Mouse (Mus musculus): Measurements from ENCODE around the gene Adar. TPM values are rescaled to one million over a fixed set of nuclear protein-coding genes. Genes with fewer than 3 reads are reported as not detected.
"Not testable (repeated sequence)": the region's sequence is repeated elsewhere in the genome, so short reads cannot be mapped to it uniquely, and the experiment has no call there.

Adar gene
- polyA plus RNA-seq, 1 experiment, result 12.5 TPM

GRCm38 (mm10) chr3:89796358-89796757, 81.5 kb downstream of the Adar start:
- no peak overlapping the region for H3ac ChIP-seq (ENCODE audit: control insufficient read depth, insufficient read length)
- H3K27me3 ChIP-seq (ENCODE audit: control insufficient read depth, insufficient read depth, insufficient read length), result no peaks in the 10 kb centered on the region

GRCm38 (mm10) chr3:89798518-89798917, 83.7 kb downstream of the Adar start:
- Histone ChIP-seq H3K79me2 (ENCODE audit: control insufficient read depth, insufficient read depth) (no peaks in the 10 kb centered on the region), H3K36me3 (ENCODE audit: control insufficient read depth, insufficient read depth) (no peaks in the 10 kb centered on the region), H3K4me3 (no peak overlapping the region), H3K4me2 (ENCODE audit: low read depth) (no peak overlapping the region), H3ac (ENCODE audit: control insufficient read depth, insufficient read length) (no peak overlapping the region), H3K27me3 (ENCODE audit: control insufficient read depth, insufficient read depth, insufficient read length) (no peaks in the 10 kb centered on the region)
- TF ChIP-seq SRF (IDR thresholded peaks at IDR 0.05; ENCODE audit: control insufficient read depth, insufficient read length, low read depth) (no peak), MYOD1 (IDR thresholded peaks at IDR 0.05; ENCODE audit: control insufficient read depth in 1 of 3, insufficient read length in 2 of 3, low read depth in 2 of 3) (no peak), REST (IDR thresholded peaks at IDR 0.05; ENCODE audit: insufficient read depth, insufficient read length) (no peak), TCF3 (IDR thresholded peaks at IDR 0.05; ENCODE audit: insufficient read length, low read depth) (no peak), TCF12 (IDR thresholded peaks at IDR 0.05; ENCODE audit: insufficient read depth, poor library complexity, severe bottlenecking) (no peak), E2F4 (IDR thresholded peaks at IDR 0.05; ENCODE audit: insufficient read depth) (no peak), USF1 (IDR thresholded peaks at IDR 0.05; ENCODE audit: low read depth) (no peak), MYOG (IDR thresholded peaks at IDR 0.05; ENCODE audit: control insufficient read depth in 1 of 3, insufficient read depth in 1 of 3, insufficient read length in 2 of 3, low read depth in 2 of 3) (no peak), CEBPB (IDR thresholded peaks at IDR 0.05; ENCODE audit: insufficient read depth, poor library complexity, severe bottlenecking) (no peak), MAX (IDR thresholded peaks at IDR 0.05; ENCODE audit: low read depth) (no peak), POLR2AphosphoS2 (IDR thresholded peaks at IDR 0.05; ENCODE audit: insufficient read length, low read depth) (no peak), POLR2A (IDR thresholded peaks at IDR 0.05; ENCODE audit: insufficient read length, low read depth) (no peak)

More at GRCm38 (mm10) chr3:89796358-89796757, 81.5 kb downstream of the Adar start:
- no peaks in the 10 kb centered on the region for H3K79me2 ChIP-seq (ENCODE audit: control insufficient read depth, insufficient read depth)
- no peaks in the 10 kb centered on the region for H3K36me3 ChIP-seq (ENCODE audit: control insufficient read depth, insufficient read depth)
- peak overlapping the region; percentile 41 for H3K4me2 ChIP-seq (ENCODE audit: low read depth)
- H3K4me3 ChIP-seq, result no peak overlapping the region
- TF ChIP-seq MYOD1 (IDR thresholded peaks at IDR 0.05; ENCODE audit: control insufficient read depth in 1 of 3, insufficient read length in 2 of 3, low read depth in 2 of 3) (peak in 1 of 3 experiments; percentile 31), POLR2AphosphoS2 (IDR thresholded peaks at IDR 0.05; ENCODE audit: insufficient read length, low read depth) (no peak), USF1 (IDR thresholded peaks at IDR 0.05; ENCODE audit: low read depth) (peak; percentile 40), MAX (IDR thresholded peaks at IDR 0.05; ENCODE audit: low read depth) (no peak), MYOG (IDR thresholded peaks at IDR 0.05; ENCODE audit: control insufficient read depth in 1 of 3, insufficient read depth in 1 of 3, insufficient read length in 2 of 3, low read depth in 2 of 3) (peak in 2 of 3 experiments; percentile 22 to 53)

GRCm38 (mm10) chr3:89799476-89799875, 84.7 kb downstream of the Adar start:
- Histone ChIP-seq H3K36me3 (ENCODE audit: control insufficient read depth, insufficient read depth) (no peaks in the 10 kb centered on the region), H3K79me2 (ENCODE audit: control insufficient read depth, insufficient read depth) (no peaks in the 10 kb centered on the region), H3ac (ENCODE audit: control insufficient read depth, insufficient read length) (no peak overlapping the region), H3K4me3 (no peak overlapping the region), H3K4me2 (ENCODE audit: low read depth) (no peak overlapping the region), H3K27me3 (ENCODE audit: control insufficient read depth, insufficient read depth, insufficient read length) (no peaks in the 10 kb centered on the region)
- no peak for TF ChIP-seq MYOD1 (IDR thresholded peaks at IDR 0.05; ENCODE audit: control insufficient read depth in 1 of 3, insufficient read length in 2 of 3, low read depth in 2 of 3)
- no peak for TF ChIP-seq MAX (IDR thresholded peaks at IDR 0.05; ENCODE audit: low read depth)
- TF ChIP-seq TCF3 (IDR thresholded peaks at IDR 0.05; ENCODE audit: insufficient read length, low read depth), result no peak
- TF ChIP-seq MYOG (IDR thresholded peaks at IDR 0.05; ENCODE audit: control insufficient read depth in 1 of 3, insufficient read depth in 1 of 3, insufficient read length in 2 of 3, low read depth in 2 of 3), result no peak
- TF ChIP-seq USF1 (IDR thresholded peaks at IDR 0.05; ENCODE audit: low read depth), result no peak
- TF ChIP-seq E2F4 (IDR thresholded peaks at IDR 0.05; ENCODE audit: insufficient read depth), result no peak
- no peak for TF ChIP-seq SRF (IDR thresholded peaks at IDR 0.05; ENCODE audit: control insufficient read depth, insufficient read length, low read depth)
- TF ChIP-seq CEBPB (IDR thresholded peaks at IDR 0.05; ENCODE audit: insufficient read depth, poor library complexity, severe bottlenecking), result no peak
- TF ChIP-seq TCF12 (IDR thresholded peaks at IDR 0.05; ENCODE audit: insufficient read depth, poor library complexity, severe bottlenecking), result no peak
- TF ChIP-seq REST (IDR thresholded peaks at IDR 0.05; ENCODE audit: insufficient read depth, insufficient read length), result no peak
- TF ChIP-seq POLR2A (IDR thresholded peaks at IDR 0.05; ENCODE audit: insufficient read length, low read depth), result no peak
- TF ChIP-seq POLR2AphosphoS2 (IDR thresholded peaks at IDR 0.05; ENCODE audit: insufficient read length, low read depth), result no peak

- H3K4me3 ChIP-seq, result not testable (repeated sequence)
Measured at GRCm38 (mm10) chr3:89800078-89800477, 85.3 kb downstream of the Adar start.

GRCm38 (mm10) chr3:89800774-89801506, 86.1 kb downstream of the Adar start:
- Histone ChIP-seq H3ac (ENCODE audit: control insufficient read depth, insufficient read length) (no peak overlapping the region), H3K27me3 (ENCODE audit: control insufficient read depth, insufficient read depth, insufficient read length) (no peaks in the 10 kb centered on the region), H3K79me2 (ENCODE audit: control insufficient read depth, insufficient read depth) (no peaks in the 10 kb centered on the region), H3K36me3 (ENCODE audit: control insufficient read depth, insufficient read depth) (no peaks in the 10 kb centered on the region), H3K4me2 (ENCODE audit: low read depth) (peak overlapping the region; percentile 36), H3K4me3 (no peak overlapping the region)
- TF ChIP-seq E2F4 (IDR thresholded peaks at IDR 0.05; ENCODE audit: insufficient read depth), result no peak
- no peak for TF ChIP-seq POLR2A (IDR thresholded peaks at IDR 0.05; ENCODE audit: insufficient read length, low read depth)
- no peak for TF ChIP-seq USF1 (IDR thresholded peaks at IDR 0.05; ENCODE audit: low read depth)
- no peak for TF ChIP-seq POLR2AphosphoS2 (IDR thresholded peaks at IDR 0.05; ENCODE audit: insufficient read length, low read depth)
- no peak for TF ChIP-seq TCF3 (IDR thresholded peaks at IDR 0.05; ENCODE audit: insufficient read length, low read depth)
- no peak for TF ChIP-seq TCF12 (IDR thresholded peaks at IDR 0.05; ENCODE audit: insufficient read depth, poor library complexity, severe bottlenecking)
- TF ChIP-seq CEBPB (IDR thresholded peaks at IDR 0.05; ENCODE audit: insufficient read depth, poor library complexity, severe bottlenecking), result no peak
- TF ChIP-seq SRF (IDR thresholded peaks at IDR 0.05; ENCODE audit: control insufficient read depth, insufficient read length, low read depth), result no peak
- no peak for TF ChIP-seq MYOG (IDR thresholded peaks at IDR 0.05; ENCODE audit: control insufficient read depth in 1 of 3, insufficient read depth in 1 of 3, insufficient read length in 2 of 3, low read depth in 2 of 3)
- no peak for TF ChIP-seq REST (IDR thresholded peaks at IDR 0.05; ENCODE audit: insufficient read depth, insufficient read length)
- TF ChIP-seq MAX (IDR thresholded peaks at IDR 0.05; ENCODE audit: low read depth), result no peak
- TF ChIP-seq MYOD1 (IDR thresholded peaks at IDR 0.05; ENCODE audit: control insufficient read depth in 1 of 3, insufficient read length in 2 of 3, low read depth in 2 of 3), result no peak

More at GRCm38 (mm10) chr3:89800078-89800477, 85.3 kb downstream of the Adar start:
- H3K36me3 ChIP-seq (ENCODE audit: control insufficient read depth, insufficient read depth); H3K4me2 ChIP-seq (ENCODE audit: low read depth); H3K27me3 ChIP-seq (ENCODE audit: control insufficient read depth, insufficient read depth, insufficient read length); H3K79me2 ChIP-seq (ENCODE audit: control insufficient read depth, insufficient read depth); H3ac ChIP-seq (ENCODE audit: control insufficient read depth, insufficient read length): not testable (repeated sequence)

All from myocyte (in vitro differentiated cells).